Mouse (Mus musculus) hindbrain, embryonic 16.5 days (tissue): ENCODE measurements around the gene Hexim2. TPM values are rescaled to one million over a fixed set of nuclear protein-coding genes. Genes with fewer than 3 reads are reported as not detected.

Experiments used
- ATAC-seq: fragments of 200-750 bp; cut with Nextera tagmentation; 2 replicates; pipeline ENCODE4 v1.8.0; 2017; ENCODE audit warnings: moderate TSS enrichment, moderate library complexity
- H3K27ac ChIP-seq: fragments of 300-500 bp; sonication (generic); 2 replicates; pipeline ENCODE4 v1.5.1; 2014; ENCODE audit warnings: low read depth, mild to moderate bottlenecking, control low read depth, low read length, moderate library complexity
- H3K27me3 ChIP-seq: fragments of 300-500 bp; sonication (generic); replicated peaks from 2 replicates; pipeline ENCODE4 v1.6.1; 2014; ENCODE audit warnings: low read length; ENCODE audit not compliant: control insufficient read depth, insufficient read depth
- H3K36me3 ChIP-seq: fragments of 300-500 bp; sonication (generic); 2 replicates; pipeline ENCODE4 v1.6.1; 2014; ENCODE audit warnings: mild to moderate bottlenecking, low read length, moderate library complexity, mixed read lengths; ENCODE audit not compliant: control insufficient read depth, insufficient read depth
- H3K4me1 ChIP-seq: fragments of 300-500 bp; sonication (generic); 2 replicates; pipeline ENCODE4 v1.6.1; 2014; ENCODE audit warnings: low read depth, low read length; ENCODE audit not compliant: control insufficient read depth, insufficient read depth
- H3K4me2 ChIP-seq: fragments of 300-500 bp; sonication (generic); 2 replicates; pipeline ENCODE4 v1.6.1; 2014; ENCODE audit warnings: mild to moderate bottlenecking, low read length, control low read depth, moderate library complexity
- H3K4me3 ChIP-seq: fragments of 300-500 bp; sonication (generic); 2 replicates; pipeline ENCODE4 v1.5.1; 2014; ENCODE audit warnings: mild to moderate bottlenecking, low read length, control low read depth, moderate library complexity
- H3K9ac ChIP-seq: fragments of 300-500 bp; sonication (generic); 2 replicates; pipeline ENCODE4 v1.6.1; 2014; ENCODE audit warnings: low read depth, mild to moderate bottlenecking, control low read depth, low read length, moderate library complexity
- H3K9me3 ChIP-seq: fragments of 300-500 bp; sonication (generic); 2 replicates; pipeline ENCODE4 v1.6.1; 2014; ENCODE audit warnings: mild to moderate bottlenecking, low read length, moderate library complexity; ENCODE audit not compliant: control insufficient read depth
- WGBS: fragments of 180-500 bp; shearing (Covaris S2); extraction: QIAGEN DNeasy Blood & Tissue Kit; methylation state at CpG from one replicate; pipeline ENCODE4 v1.1.7; 2014; 5-methylcytosine and 5-hydroxymethylcytosine counted together
- polyA plus RNA-seq: library from polyadenylated mRNA; unstranded; fragments of >200 nt; fragmentation: Nextera tagmentation; extraction: Ambion mirVana; gene quantifications from 2 replicates; pipeline ENCODE4 v1.2.1, GENCODE M21; 2015

The Hexim2 gene
- polyA plus RNA-seq, 1 experiment from 2014 or later = 30.2 TPM

DNA sequence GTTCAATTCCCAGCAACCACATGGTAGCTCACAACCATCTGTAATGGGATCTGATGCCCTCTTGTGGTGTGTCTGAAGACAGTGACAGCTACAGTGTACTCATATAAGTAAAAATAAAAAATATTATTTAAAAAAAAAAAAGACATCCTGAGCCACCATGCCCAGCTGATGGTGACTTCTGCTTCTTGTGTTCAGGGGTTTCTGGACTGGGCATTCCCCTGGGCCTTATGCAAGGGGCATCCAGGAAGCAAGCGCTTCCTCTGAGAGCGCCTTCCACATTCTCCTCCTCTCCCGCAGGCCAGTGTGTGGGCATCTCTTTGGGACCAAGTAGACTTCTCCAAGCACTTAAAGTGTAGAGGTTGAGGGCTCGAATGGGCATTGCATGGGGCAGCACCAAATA, 14.2 kb downstream of the Hexim2 start:
- Histone ChIP-seq H3K4me1 (peaks cover 16% of the 10 kb centered on the region), H3K36me3 (no peaks in the 10 kb centered on the region), H3K27ac (no peak overlapping the region), H3K4me2 (no peak overlapping the region), H3K4me3 (no peak overlapping the region), H3K27me3 (no peaks in the 10 kb centered on the region), H3K9ac (no peak overlapping the region), H3K9me3 (no peaks in the 10 kb centered on the region)
- no peak for ATAC-seq
- 94% methylated on average over 4 of the region's 4 CpGs for WGBS

DNA sequence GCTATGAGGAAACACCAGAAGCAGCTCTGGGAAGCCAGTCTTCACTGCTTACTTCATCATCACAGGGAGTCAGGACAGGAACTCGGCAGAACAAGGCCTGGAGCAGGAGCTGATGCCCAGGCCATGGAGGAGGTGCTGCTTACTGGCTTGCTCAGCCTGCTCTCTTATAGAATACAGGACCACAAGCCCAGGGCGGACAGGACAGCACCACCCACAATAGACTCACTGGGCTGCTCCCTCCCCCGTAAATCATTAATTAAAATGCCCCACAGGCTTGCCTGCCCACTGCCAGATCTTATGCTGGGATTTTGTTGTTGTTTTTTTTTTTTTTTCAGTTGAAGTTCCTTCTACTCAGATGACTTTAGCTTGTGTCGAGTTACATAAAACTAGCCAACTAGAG, 15.5 kb downstream of the Hexim2 start:
- Histone ChIP-seq H3K9ac (no peak overlapping the region), H3K9me3 (no peaks in the 10 kb centered on the region), H3K4me2 (no peak overlapping the region), H3K4me3 (no peak overlapping the region), H3K4me1 (peaks cover 3% of the 10 kb centered on the region), H3K27me3 (no peaks in the 10 kb centered on the region), H3K27ac (no peak overlapping the region), H3K36me3 (no peaks in the 10 kb centered on the region)
- ATAC-seq = no peak
- WGBS = 56% methylated on average over 4 of the region's 4 CpGs

DNA sequence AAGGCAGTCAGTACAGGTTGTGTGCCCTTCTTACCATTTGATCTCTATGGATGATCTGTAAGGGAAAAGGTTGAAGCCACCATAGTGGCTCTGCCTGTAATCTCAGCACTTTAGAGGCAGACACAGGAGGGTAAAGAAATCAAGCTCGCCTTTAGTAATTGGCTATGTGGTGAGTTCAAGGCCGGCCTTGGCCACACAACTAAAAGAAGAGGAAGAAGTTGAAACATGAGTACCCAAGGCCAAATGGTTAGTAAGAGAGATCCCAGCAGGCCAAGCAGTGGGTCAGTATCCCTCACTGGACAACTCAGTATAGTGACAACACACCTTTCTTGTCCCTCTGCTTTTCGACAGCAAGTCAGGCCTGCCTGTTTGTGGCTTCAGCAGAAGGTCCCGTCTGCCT, 17.5 kb downstream of the Hexim2 start:
- Histone ChIP-seq H3K36me3 (no peaks in the 10 kb centered on the region), H3K27me3 (no peaks in the 10 kb centered on the region), H3K9me3 (no peaks in the 10 kb centered on the region), H3K9ac (no peak overlapping the region), H3K27ac (no peak overlapping the region), H3K4me2 (no peak overlapping the region), H3K4me1 (no peaks in the 10 kb centered on the region), H3K4me3 (no peak overlapping the region)
- ATAC-seq = no peak
- 96% methylated on average over 4 of the region's 4 CpGs for WGBS

DNA sequence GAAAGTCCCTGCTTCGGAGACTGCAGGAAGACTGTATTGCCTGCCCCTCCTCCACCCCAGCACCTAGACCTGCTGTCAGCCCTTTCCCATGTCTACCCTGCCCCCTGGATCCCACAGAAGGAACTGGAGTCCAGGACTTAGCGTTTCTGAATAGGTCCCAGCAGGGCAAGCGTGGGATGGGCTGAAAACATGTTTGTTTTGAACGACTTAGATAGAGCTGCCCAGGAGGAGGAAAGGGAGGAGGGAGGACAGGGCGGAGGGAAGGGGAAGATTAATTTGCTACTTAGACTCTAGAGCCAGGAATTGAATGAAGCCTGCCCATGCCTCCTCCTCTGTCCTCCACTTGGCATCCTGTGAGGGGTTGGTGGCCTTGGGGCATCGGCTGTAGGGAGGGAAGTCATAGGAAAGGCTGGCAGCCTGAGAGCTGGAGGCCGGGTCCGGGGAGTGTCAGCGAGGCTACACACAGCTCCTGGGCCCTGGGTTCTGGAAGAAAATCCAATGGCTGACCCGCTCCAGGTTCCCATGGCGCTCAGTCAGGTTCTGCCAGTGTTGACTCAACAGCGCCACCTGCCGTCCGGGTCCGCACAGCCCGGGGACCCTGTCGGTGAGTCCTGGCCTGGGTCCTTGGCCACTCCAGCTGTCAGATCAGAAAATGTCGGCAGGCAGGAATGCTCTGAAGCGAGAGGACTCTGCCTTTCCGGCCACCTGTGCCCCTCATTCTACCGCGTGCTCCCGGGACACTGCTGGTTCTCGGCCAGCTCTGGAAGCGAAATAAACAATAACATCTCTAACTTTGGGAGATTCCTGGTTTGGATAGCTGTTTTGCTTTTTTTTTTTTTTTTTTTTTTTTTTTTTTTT, 26.6 kb downstream of the Hexim2 start:
- 2% methylated on average over 25 of the region's 25 CpGs for WGBS
- H3K4me1 ChIP-seq = peaks cover 5% of the 10 kb centered on the region; the same call in 1 of the 2 replicates
- ATAC-seq = peak; percentile 95
- H3K9ac ChIP-seq = peak overlapping the region; percentile 39; the same call in 1 of the 2 replicates
- peak overlapping the region; percentile 75 for H3K27ac ChIP-seq
- no peaks in the 10 kb centered on the region for H3K36me3 ChIP-seq
- no peaks in the 10 kb centered on the region for H3K9me3 ChIP-seq
- peak overlapping the region; percentile 55 for H3K4me2 ChIP-seq
- peak overlapping the region; percentile 26 for H3K4me3 ChIP-seq
- no peaks in the 10 kb centered on the region for H3K27me3 ChIP-seq

DNA sequence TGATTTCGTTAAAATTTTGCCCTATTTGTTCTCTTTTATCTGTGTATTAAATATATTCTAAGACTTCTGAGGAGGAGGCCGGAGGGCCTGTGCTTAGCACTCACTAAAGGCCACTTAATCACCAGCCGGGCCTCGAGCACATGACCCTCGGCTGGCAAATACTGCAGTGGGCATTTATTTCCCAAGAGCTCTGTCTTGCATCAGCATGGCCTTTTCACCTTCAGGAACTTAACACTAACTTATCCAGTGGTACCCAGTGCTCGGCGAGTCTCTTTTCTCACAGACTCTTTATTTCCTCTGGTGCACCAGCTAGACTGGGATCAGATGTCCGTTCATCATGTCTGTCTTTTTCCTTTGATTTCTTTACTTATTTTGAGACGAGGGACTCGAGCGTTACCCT, 28.5 kb downstream of the Hexim2 start:
- H3K27me3 ChIP-seq = no peaks in the 10 kb centered on the region
- H3K9ac ChIP-seq = no peak overlapping the region
- ATAC-seq = no peak
- H3K27ac ChIP-seq = no peak overlapping the region
- H3K4me3 ChIP-seq = no peak overlapping the region
- H3K36me3 ChIP-seq = no peaks in the 10 kb centered on the region
- 92% methylated on average over 11 of the region's 11 CpGs for WGBS
- H3K4me1 ChIP-seq = peaks cover 5% of the 10 kb centered on the region; the same call in 1 of the 2 replicates
- H3K4me2 ChIP-seq = no peak overlapping the region
- no peaks in the 10 kb centered on the region for H3K9me3 ChIP-seq

DNA sequence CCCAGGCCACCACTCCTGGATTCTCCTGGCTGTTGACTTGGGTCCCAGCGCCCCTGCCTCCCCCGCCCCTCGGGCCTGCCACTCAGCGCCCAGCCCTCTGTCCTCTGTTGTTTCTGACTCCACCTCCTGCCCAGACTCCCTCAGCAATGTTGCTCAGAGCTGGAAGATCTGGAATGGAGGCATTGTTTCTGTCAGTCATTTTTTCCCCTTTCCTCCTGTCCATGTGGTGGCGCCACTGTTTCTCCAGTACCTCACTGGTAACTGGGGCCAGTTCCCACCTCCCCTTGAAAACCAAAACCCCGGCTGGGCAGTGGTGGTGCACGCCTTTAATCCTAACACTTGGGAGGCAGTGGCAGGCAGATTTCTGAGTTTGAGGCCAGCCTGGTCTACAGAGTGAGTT, 29.2 kb downstream of the Hexim2 start:
- H3K27ac ChIP-seq = no peak overlapping the region
- WGBS = 75% methylated on average over 7 of the region's 7 CpGs
- H3K36me3 ChIP-seq = no peaks in the 10 kb centered on the region
- H3K4me1 ChIP-seq = peaks cover 5% of the 10 kb centered on the region; the same call in 1 of the 2 replicates
- no peak for ATAC-seq
- H3K4me3 ChIP-seq = no peak overlapping the region
- no peaks in the 10 kb centered on the region for H3K27me3 ChIP-seq
- H3K9ac ChIP-seq = no peak overlapping the region
- H3K9me3 ChIP-seq = no peaks in the 10 kb centered on the region
- H3K4me2 ChIP-seq = no peak overlapping the region

DNA sequence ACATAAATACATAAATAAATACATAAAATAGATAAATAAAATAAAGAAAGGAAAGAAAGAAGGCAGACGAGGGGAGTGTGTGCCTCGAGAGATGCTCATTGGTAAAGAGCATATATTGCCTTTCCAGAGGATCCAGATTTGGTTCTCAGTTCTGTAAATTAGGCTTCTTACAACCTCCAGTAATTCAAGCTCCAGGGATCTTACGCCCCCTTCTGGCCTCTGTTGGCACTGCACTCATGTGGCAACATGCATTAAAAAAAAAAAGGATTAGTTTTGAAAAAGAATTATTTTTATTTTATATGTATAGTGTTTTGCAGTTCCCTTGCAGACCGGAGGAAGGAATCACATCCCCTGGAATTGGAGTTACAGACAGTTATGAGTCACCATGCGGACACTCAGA, 29.9 kb downstream of the Hexim2 start:
- Histone ChIP-seq H3K27me3 (no peaks in the 10 kb centered on the region), H3K9me3 (no peaks in the 10 kb centered on the region), H3K36me3 (no peaks in the 10 kb centered on the region), H3K9ac (no peak overlapping the region), H3K4me2 (no peak overlapping the region), H3K4me3 (no peak overlapping the region), H3K4me1 (peaks cover 5% of the 10 kb centered on the region; the same call in 1 of the 2 replicates), H3K27ac (no peak overlapping the region)
- ATAC-seq = no peak
- 89% methylated on average over 5 of the region's 5 CpGs for WGBS

DNA sequence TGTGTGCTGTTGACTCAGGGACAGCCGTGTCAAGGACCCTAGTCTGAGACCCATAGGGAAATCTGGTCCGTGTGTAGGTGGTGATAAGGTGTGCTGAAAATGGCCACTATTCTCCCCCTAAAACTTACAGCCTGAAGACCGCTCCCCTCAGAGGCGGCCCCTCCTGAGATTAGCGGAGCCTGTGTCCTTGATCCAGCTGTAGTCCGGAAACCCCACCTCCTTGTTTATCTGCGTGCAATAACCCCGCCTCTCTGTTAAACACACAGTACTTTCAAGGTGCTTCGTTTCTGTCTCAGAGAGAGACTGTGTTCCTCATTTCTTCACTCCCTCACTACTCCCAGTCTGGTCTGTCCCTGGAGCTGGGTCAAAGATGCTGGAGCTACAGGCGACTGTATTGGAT, 32.2 kb downstream of the Hexim2 start:
- 36% methylated on average over 10 of the region's 10 CpGs for WGBS
- peaks cover 6% of the 10 kb centered on the region for H3K4me1 ChIP-seq
- H3K9me3 ChIP-seq = no peaks in the 10 kb centered on the region
- no peak overlapping the region for H3K4me2 ChIP-seq
- no peak overlapping the region for H3K4me3 ChIP-seq
- ATAC-seq = no peak
- H3K36me3 ChIP-seq = no peaks in the 10 kb centered on the region
- no peak overlapping the region for H3K9ac ChIP-seq
- H3K27ac ChIP-seq = no peak overlapping the region
- no peaks in the 10 kb centered on the region for H3K27me3 ChIP-seq

DNA sequence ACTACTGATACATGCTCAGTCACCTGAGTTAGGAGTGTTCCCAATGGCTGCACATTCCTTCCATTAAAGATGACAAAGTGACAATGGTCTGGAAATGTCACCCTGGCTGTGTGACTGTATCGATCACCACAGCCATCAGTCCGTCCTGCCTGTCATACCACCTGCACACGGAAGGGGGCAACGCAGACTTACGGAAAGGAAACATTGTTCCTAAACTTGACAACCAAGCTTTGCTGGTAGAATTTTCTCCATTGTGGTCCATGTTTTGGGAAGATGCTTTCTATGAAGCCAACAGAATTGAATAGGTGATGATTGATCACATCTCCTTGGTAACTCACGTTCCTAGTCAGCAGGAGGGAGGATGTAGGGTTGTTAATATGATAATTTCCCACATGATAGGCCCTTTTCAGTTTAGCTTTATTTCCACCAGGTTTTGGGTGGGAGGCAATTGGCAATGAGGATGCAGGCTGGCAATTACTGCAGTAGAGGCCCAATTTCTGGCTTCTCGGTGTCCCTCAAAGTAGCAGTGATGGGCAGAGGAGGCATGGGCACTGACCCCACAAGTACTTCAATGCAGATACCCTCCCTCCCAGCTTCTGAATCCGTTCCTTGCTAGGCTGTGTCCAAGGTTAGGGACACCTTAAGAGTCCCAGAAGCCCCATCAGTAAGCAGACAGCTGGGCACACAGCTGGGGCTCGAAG, 36.6 kb downstream of the Hexim2 start:
- Histone ChIP-seq H3K9me3 (no peaks in the 10 kb centered on the region), H3K36me3 (no peaks in the 10 kb centered on the region), H3K4me3 (no peak overlapping the region), H3K27ac (peak overlapping the region; percentile 30; the same call in 1 of the 2 replicates), H3K4me1 (peaks cover 23% of the 10 kb centered on the region), H3K27me3 (no peaks in the 10 kb centered on the region), H3K9ac (no peak overlapping the region), H3K4me2 (no peak overlapping the region)
- WGBS = 25% methylated on average over 9 of the region's 9 CpGs
- ATAC-seq = no peak
